Mouse (Mus musculus) c-Kit-positive CD71-positive TER-119-negative erythroid progenitor cells, embryonic 14.5 days (primary cell): ENCODE measurements around the gene Dgcr2.
A peak's percentile ranks its signal among the peaks of the same experiment; 100 is the strongest.

Source experiments
- DNase-seq: peaks from one replicate; pipeline ENCODE4 v3.0.0-alpha.2; 2013; ENCODE audit warnings: low read depth

Dgcr2 gene

DNA sequence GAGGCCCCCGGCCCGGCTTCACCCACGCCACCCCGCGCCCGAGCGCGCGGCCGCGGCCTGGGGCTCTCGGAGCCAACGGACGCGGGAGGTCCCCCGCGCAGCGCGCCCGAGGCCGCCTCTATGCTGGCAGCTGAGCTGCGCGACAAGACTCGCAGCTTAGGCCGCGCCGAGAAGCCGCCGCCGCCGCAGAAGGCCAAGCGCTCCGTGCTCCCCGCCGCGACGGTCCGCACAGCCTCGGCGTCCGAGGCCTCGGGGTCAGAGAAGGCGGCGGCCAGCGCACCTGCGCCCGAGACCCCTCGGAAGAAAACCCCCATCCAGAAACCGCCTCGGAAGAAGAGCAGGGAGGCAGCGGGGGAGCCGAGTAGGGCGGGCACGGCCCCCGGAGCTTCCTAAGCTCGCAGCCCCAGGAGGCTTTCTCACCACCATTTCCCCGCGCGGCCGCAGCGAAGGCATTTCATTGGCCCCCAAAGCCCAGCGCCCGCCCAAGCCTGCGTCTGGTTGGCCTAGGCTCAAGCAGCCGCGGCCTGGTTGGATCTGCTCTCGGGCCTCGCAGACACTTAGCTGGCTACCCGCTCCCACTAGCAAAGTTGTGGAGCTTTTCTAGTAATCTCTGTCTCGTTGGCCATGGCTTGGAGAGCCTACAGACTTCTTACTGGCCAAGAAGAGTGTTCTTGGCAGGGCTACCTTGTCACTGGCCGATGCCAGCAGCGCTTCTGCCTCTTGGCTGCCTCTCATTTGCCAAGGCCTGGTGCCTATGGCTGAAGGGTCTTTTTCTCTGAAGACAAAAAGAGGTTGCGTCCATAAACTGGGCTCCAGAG is 91.0 kb downstream of the Dgcr2 start:
- peak; percentile 73 for DNase-seq

DNA sequence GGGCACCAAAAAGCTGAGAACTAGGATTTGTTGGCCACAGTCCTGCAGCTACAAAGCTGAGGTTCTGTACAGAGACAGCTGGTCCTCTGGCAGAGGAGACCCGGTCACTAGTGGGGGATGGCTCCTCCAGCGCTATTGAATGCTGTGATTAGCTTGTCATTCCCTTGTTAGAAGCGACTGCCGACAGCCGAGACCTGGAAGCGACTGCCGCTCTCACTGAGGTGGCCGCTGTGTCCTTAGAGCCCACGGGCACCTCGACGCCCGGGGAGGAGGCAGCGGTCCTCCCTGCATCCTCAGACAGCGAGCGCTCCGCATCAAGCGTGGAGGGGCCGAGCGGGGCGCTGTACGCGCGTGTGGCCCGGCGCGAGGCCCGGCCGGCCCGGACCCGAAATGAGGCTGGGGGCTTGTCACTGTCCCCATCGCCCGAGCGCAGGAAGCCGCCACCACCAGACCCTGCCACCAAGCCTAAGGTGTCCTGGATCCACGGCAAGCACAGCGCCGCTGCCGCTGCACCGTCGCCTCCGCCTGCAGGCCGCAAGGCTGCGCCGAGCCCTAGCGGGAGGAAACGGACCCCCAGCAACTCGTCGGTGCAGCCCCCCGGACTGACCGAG is 91.7 kb downstream of the Dgcr2 start:
- DNase-seq, result no peak

DNA sequence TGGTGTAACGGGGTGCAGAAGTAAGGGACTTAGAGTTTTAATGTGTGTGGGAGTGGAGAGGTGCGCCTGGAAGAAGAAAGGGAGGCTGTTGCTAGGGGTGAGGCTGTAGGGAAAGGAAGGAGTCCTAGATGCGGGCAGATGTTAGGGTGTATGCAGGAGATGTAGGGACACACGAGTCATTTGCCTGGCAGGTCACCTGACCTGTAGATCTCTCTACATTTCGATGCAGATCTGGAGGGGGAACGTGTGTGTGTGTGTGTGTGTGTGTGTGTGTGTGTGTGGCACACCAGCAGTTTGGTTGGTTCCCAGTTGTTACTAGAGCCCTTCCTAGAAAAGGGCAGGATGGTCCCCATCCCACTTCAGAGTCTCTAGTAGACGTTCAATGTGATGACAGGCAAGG is 93.4 kb downstream of the Dgcr2 start:
- DNase-seq, result no peak

DNA sequence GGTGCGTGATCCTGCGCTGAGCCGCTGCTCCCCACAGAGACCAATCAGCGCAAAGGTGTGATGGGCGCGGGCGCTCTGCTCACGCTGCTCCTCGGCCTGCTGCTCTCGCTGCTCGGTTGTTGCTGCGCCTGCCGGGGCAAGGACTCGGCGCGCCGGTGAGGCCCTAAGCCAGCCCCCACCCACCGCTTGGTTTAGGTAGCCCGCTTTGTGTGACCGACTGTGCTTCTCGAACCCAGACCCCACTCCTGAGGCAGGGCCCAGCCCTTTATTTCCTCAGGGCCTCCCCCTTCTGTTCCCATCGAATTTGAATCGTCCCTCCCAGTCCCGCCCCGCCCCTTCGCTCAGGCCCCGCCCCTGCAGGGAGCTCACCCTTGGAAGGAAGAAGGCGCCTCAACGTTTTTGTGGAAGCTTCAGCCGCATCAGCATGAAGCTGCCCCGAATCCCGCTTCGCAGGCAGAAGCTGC is 93.9 kb downstream of the Dgcr2 start:
- peak; percentile 40 for DNase-seq

DNA sequence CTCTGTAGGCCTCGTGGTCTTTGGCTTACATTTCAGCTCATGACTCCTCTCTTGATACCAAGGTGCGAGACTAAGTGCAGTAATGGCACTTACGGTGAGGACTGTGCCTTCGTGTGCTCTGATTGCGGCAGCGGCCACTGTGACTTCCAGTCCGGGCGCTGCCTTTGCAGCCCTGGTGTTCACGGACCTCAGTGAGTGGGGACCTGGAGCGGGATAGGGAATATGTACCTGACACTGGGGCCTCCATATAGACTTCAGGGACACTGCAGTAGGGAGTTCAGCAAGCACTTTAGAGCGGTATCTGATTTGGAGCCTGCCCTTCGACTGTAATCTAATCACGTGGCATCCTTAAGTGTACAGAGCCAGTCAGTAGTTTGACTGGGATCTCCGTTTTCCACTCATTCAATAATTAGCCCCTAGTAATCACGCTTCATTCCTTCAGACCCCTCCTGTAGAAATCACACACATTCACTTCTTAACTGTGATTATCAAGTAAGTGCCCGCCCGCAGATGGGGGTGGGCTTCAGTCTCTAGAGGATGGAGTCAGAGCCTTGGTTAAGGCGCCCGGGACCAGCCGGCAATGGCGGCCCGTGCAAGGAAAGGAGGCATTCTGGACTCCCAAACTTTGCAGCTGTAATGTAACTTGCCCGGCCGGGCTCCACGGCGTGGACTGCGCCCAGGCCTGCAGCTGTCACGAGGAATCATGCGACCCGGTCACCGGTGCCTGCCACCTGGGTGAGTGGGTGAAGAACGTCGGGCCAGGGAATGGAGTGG is 94.5 kb downstream of the Dgcr2 start:
- DNase-seq, result no peak

DNA sequence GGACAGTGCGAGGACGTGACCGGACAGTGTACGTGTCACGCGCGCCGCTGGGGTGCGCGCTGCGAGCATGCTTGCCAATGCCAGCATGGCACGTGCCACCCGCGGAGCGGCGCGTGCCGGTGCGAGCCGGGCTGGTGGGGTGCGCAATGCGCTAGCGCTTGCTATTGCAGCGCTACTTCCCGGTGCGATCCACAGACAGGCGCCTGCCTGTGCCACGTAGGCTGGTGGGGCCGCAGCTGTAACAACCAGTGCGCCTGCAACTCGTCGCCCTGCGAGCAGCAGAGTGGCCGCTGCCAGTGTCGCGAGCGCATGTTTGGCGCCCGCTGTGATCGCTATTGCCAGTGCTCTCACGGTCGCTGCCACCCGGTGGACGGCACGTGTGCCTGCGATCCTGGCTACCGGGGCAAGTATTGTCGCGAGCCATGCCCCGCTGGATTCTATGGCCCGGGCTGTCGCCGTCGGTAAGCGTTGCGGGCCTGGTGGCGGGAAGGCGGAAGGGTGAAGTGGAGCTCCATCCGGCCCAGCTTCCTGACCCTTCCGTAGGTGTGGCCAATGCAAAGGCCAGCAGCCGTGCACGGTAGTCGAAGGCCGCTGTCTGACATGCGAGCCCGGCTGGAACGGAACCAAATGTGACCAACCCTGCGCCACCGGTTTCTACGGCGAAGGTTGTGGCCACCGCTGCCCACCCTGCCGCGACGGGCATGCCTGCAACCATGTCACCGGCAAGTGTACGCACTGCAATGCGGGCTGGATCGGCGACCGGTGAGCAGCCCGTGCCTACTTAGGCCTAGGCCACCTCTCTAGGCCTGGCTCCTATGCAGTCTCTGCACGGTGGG is 95.3 kb downstream of the Dgcr2 start:
- DNase-seq, result no peak

DNA sequence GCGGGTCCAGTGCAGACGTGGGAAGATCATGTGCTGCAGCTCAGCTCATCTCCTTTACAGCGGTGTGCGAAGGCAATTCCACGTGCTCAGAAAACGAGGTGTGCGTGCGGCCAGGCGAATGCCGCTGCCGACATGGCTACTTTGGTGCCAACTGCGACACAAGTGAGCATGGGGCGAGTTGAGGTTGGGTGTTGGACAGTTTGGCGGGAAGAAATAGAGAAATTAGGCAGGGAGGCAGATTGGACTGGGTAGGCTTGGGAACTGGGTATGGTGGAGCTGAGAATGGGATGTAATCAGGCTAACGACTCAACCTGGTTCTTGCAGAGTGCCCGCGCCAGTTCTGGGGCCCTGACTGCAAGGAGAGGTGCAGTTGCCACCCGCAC is 95.9 kb downstream of the Dgcr2 start:
- no peak for DNase-seq

DNA sequence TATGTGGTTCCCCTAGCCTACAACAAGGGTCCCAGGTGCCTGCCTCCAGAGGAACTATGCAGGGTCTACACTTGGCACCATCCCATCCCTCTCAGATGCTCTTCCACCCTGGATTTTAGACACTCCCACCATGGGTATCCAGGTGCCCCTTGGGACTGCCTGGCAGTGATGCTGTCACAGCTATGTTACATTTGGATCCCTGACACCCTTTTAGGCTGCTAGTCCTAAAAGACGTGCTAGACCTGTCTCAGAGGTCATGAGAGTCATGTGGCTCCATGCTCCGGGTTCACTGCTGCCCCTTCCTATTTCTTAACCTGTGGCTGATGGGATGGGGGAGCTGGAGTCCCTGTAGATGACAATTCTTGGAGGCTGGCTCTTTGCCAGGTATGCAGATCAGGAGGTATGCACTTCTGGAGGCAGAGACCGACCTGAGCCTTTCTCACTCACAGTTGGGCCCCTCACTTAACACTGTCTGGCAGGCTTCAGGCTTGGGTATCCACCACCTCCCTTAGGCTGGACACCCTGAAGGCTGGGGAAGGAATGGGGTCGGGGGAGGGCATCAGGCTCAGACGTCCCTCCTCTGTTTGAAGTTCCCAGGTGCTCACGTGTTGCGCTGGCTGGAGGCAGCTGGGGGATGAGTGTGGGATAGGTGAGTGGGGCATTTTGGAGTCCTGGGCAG is 96.4 kb downstream of the Dgcr2 start:
- no peak for DNase-seq

DNA sequence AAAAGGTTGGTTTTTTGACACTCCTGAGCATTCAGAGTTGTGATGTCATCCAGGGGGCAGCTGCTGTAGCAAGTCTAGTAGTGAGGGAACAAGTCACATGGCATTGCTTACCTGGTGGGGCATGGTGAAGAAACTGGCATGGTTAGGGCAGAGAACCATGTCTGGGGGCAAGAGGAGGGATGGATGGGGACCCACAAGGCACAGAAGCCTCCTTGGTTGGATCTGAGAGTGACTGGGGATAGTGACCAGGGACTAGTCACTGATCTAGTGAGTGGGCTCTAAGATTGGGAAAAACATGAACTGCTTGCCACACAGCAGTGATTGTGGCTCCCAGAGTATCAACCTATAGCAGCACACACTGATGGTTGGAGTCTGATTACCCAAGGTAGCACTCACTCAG is 98.8 kb downstream of the Dgcr2 start:
- DNase-seq, result no peak

DNA sequence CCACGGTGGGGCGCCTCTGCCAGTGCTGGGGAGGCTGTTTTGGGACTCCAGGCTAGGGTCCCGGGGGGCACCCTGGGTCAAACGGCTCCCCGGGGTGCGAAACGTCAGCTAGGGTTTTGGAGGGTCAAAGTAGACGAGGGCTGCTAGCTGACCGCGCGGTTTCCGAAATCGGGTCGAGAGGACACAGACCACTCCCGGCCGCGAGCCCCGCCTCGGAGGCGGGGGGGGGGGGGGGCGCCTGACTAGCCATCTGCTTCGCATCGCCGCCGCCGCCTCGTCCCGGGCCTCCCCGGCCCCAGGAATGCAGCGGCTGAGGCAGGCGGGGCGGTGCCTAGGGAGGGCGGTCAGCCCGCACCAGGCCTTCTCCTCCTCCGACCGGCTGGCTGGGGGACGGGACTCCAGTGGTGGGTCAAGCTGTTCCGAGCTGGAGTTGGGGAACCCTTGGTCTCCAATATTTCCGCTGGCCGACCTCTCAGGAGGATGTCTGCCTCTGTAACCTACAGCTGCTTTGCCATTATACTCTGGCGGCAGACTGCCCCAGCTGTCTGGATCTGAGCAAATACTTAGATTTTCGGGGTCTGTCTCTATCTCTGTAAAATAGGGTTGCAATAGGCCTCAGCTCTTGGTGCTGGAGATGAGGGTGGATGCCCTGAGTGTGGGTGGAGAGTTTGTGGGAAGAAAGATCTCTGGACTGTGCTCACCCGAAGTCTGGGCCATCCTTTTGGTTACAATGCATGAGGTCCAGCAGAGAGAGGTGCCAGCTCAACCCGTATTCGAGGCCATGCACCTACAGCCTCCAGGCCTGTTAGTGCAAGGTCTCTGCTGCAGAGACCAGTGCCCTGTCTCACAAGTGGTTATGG is 99.8 kb downstream of the Dgcr2 start:
- DNase-seq, result no peak

DNA sequence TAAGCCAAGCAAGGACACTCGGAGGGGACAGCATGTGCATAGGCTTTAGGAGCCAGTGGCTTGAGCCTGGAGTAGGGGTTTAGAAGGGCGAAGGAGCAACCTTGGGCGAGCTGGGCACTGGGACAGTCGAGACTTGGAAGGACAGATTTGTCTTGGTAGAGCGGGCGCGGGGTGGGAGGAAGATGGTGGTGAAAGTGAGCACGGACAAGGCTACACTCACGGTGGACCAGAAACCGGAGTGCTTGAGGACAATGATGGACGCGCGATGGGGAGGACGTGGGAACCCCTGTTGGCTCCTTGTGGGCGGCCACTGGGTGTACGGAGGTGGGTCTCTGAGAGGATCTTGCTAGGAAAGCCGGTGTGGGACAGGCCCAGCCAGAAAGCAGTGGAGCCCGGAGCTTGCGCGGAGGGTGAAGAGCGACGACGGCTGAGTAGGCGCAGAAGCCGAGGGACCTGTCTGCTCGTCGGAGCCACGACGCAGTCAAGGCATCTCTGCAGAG is 100.5 kb downstream of the Dgcr2 start:
- no peak for DNase-seq

DNA sequence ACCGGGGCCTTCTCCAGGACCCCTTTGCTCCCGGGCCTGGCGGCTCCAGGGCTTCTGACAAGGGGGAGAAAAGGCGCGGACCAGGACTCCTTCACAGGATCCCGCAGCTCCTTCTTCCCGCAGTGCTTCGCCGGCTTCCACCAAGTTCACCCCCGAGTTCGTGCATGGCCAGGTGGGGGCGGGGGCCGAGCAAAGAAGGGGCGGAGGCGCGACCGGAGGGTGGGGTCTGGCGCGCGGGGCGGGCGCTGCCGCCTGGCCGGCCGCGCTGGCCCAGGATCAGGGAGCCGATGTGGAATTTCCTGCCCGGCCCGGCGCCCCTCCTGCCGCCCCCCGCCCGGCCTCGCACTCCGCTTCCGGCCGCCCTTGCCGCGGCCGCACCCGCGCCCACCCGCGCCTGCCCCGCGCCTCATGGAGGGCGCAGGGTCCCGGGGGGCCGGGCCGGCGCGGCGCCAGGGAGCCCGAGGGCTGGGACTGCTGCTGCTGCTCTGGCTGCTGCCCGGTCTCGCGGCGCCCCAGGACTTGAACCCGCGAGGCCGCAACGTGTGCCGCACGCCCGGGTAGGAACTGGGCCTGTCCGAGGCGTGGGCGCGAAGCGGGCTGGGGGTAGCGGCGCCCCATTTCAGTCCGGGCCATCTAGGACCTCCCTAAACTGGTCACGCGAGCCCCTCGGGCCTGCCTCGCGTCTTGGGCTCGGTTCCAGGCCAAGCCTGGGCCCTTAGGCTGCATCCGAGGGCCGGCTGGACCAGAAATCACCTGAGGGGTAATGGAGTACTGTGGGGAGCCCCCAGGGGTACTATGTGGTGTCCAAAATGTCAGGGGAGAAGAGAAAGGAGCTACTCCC is 101.2 kb downstream of the Dgcr2 start, which contains the start of gene Scarf2:
Gene Scarf2 (plus strand): TSS at position 312 of the 841 bp plus-strand sequence.
- DNase-seq, result no peak

DNA sequence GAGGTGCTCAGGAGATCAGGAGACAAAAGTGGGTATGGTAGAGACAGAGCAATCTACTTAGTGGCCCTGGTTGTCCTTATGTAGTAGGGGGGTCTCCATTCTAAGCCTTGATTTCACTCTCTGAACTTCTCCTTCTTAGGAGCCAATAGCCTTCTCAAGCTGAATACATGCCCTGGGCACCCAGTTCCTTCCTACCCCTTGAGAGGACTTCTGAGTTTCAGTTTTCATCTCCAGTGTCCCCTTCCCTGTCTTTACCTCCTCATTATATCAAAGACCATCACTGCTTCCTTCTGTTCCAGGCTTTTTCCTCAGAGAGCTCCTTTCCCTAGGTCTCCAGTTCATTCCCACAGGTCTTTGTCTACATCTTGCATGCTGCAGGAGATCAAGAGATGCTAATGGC is 101.8 kb downstream of the Dgcr2 start:
- no peak for DNase-seq

DNA sequence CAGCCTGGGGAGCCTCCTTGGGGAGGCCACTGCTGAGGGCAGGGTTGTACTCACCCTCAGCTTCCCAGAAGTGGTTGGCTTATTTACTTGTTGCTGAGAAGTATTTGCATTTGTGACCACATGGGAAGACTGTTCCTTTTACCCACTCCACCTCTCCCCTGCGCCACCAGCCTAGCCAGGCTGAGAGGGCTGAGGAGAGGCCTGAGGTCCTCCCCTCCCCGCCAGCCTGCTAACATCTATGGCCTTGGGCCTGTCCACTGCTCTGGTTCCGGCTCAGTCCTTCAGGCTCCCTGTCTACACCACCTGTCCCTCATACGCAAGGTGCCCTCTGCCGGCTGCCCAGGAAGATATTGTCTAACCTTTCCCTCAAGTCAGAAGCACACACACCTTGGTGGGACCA is 102.7 kb downstream of the Dgcr2 start:
- DNase-seq, result no peak

DNA sequence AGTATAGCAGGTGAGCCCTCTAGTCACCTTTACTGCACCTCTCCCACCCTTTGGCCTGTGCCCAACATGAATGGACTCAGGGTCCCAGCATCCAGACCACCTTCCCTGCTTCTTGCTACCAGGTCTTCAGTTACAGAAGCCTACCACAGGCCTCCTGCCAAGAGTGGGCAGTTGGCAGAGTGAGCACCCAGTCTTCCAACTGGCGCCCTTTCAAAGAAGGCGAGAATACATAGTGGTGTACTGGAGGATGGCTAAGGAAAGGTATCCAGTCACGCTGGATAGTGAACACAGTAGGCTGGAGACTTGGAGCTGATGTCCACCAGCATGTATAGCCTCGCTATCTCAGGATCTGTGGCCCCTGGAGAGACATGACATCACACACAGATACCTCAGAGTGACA is 104.3 kb downstream of the Dgcr2 start:
- no peak for DNase-seq

DNA sequence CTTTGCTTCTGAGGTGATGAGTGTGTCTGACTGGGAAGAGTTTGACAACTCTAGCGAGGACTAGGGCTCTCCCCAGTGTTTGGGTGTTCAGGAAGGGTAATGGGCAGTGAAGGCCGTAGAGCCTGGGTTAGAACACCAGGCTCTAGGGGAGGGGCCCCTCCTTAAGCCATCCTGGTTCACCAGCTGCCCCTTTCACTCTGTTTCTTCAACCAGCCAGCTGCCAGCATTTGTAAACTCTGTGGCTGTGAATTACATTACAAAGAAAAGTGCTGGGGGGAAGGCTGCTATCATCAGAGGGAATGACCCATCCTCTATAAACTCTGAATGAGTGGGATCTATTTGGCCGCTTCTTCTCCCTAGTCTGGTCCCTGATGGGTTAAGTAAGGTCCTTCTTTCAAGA is 105.6 kb downstream of the Dgcr2 start:
- DNase-seq, result no peak
